Mouse (Mus musculus) testis, postnatal 14 days (tissue): ENCODE measurements around the gene Itga2.

ENCODE experiments used
- DNase-seq: peaks from one replicate; pipeline ENCODE4 v3.0.0; 2021; ENCODE audit warnings: low spot score

The Itga2 gene

GRCm38 (mm10) chr13:114931775-114932294 is at the start of gene Itga2:
Gene Itga2, minus strand, starts transcription at chr13:114932100.
- peak; percentile 22 for DNase-seq

- DNase-seq: no peak
Measured at GRCm38 (mm10) chr13:114980831-114981419, 49.0 kb upstream of the Itga2 start.

- DNase-seq: no peak
Measured at GRCm38 (mm10) chr13:114974484-114975042, 42.7 kb upstream of the Itga2 start.

- DNase-seq: no peak
Measured at GRCm38 (mm10) chr13:114971905-114972304, 40.0 kb upstream of the Itga2 start.

- DNase-seq: peak; percentile 21
Measured at GRCm38 (mm10) chr13:114964233-114964632, 32.3 kb upstream of the Itga2 start.

- DNase-seq: no peak
Measured at GRCm38 (mm10) chr13:114954516-114954915, 22.6 kb upstream of the Itga2 start.

GRCm38 (mm10) chr13:114933541-114933940 is 1.6 kb upstream of the Itga2 start:
- DNase-seq: no peak

- no peak for DNase-seq
Measured at GRCm38 (mm10) chr13:114930996-114931649, 777 bp downstream of the Itga2 start.

- no peak for DNase-seq
Measured at GRCm38 (mm10) chr13:114924785-114925184, 7.1 kb downstream of the Itga2 start.

GRCm38 (mm10) chr13:114923331-114923730 is 8.6 kb downstream of the Itga2 start:
- no peak for DNase-seq

- no peak for DNase-seq
Measured at GRCm38 (mm10) chr13:114915767-114916166, 16.1 kb downstream of the Itga2 start.

- no peak for DNase-seq
Measured at GRCm38 (mm10) chr13:114914963-114915362, 16.9 kb downstream of the Itga2 start.

GRCm38 (mm10) chr13:114914559-114914958 is 17.3 kb downstream of the Itga2 start:
- no peak for DNase-seq

- no peak for DNase-seq
Measured at GRCm38 (mm10) chr13:114910629-114911028, 21.3 kb downstream of the Itga2 start.

- no peak for DNase-seq
Measured at GRCm38 (mm10) chr13:114909514-114909913, 22.4 kb downstream of the Itga2 start.

GRCm38 (mm10) chr13:114907876-114908275 is 24.0 kb downstream of the Itga2 start:
- no peak for DNase-seq

GRCm38 (mm10) chr13:114896751-114897386 is 35.0 kb downstream of the Itga2 start:
- DNase-seq: peak; percentile 23

GRCm38 (mm10) chr13:114895896-114896295 is 36.0 kb downstream of the Itga2 start:
- DNase-seq: no peak

GRCm38 (mm10) chr13:114894718-114895117 is 37.2 kb downstream of the Itga2 start:
- no peak for DNase-seq

GRCm38 (mm10) chr13:114891655-114892054 is 40.2 kb downstream of the Itga2 start:
- no peak for DNase-seq

GRCm38 (mm10) chr13:114887695-114888094 is 44.2 kb downstream of the Itga2 start:
- no peak for DNase-seq

- DNase-seq: no peak
Measured at GRCm38 (mm10) chr13:114887293-114887692, 44.6 kb downstream of the Itga2 start.

GRCm38 (mm10) chr13:114885171-114885570 is 46.7 kb downstream of the Itga2 start:
- no peak for DNase-seq
